Mouse (Mus musculus) inflammation-experienced regulatory T-cells, adult 16 weeks (primary cell): ENCODE measurements around the gene Asrgl1. TPM values are rescaled to one million over a fixed set of nuclear protein-coding genes. Genes with fewer than 3 reads are reported as not detected.

Source experiments
- polyA plus RNA-seq: library from polyadenylated mRNA; unstranded; fragments of 100-300 nt; shearing (Covaris generic); gene quantifications from one replicate; pipeline ENCODE4 v1.2.1, GENCODE M21; 2017

Gene Asrgl1
- polyA plus RNA-seq = 24.1 TPM

GRCm38 (mm10) chr19:9135512-9136331 is at the start of gene Asrgl1:
TSS of gene Asrgl1 (minus strand) at chr19:9135636.

DNA sequence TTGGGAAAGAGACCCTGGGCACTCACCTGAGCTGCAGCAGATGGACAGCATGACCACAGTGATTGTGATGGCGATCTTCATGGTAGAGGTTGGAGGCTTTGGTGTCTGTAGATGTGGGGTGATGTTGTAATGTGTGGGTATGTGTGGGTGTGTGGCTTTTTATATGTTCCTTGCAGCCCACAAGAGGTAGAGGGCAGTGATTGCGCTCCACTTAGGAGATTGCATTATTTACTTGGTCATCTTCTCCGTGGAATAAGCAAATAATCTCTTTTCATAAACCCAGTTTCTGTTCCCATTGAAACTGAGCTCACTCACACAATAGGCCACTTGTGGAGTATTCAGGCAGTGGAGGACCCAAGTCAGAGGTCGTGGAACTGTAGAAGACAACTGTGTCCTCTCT is 47.6 kb downstream of the Asrgl1 start, which contains the start of gene Scgb1a1:
TSS of gene Scgb1a1 (minus strand) at position 138 of the 400 bp plus-strand sequence.

Other genes starting within 250 kb of the Asrgl1 start
- 74.5 TPM for gene 1810009A15Rik, start 246.8 kb downstream of the Asrgl1 start, polyA plus RNA-seq
- not detected for gene Gm49416, start 246.7 kb downstream of the Asrgl1 start, polyA plus RNA-seq
- gene Ints5, start 242.6 kb downstream of the Asrgl1 start, polyA plus RNA-seq = 55.6 TPM
- 145 TPM for gene Ganab, start 237.6 kb downstream of the Asrgl1 start, polyA plus RNA-seq
- 37.2 TPM for gene B3gat3, start 215.3 kb downstream of the Asrgl1 start, polyA plus RNA-seq
- gene Rom1, start 206.3 kb downstream of the Asrgl1 start, polyA plus RNA-seq = 11.8 TPM
- gene Eml3, start 206.1 kb downstream of the Asrgl1 start, polyA plus RNA-seq = 76.0 TPM
- gene Mta2, start 193.8 kb downstream of the Asrgl1 start, polyA plus RNA-seq = 248 TPM
- 55.5 TPM for gene Tut1, start 181.8 kb downstream of the Asrgl1 start, polyA plus RNA-seq
- 297 TPM for gene Eef1g, start 168.6 kb downstream of the Asrgl1 start, polyA plus RNA-seq
- 137 TPM for gene Ahnak, start 146.4 kb downstream of the Asrgl1 start, polyA plus RNA-seq
- gene Scgb1a1, start 47.7 kb downstream of the Asrgl1 start, polyA plus RNA-seq = not detected